Mouse (Mus musculus) MEL (cell line): ENCODE measurements around the gene Prkd2. TPM values are rescaled to one million over a fixed set of nuclear protein-coding genes. Genes with fewer than 3 reads are reported as not detected.
A peak's percentile ranks its signal among the peaks of the same experiment; 100 is the strongest.

Source experiments
- DNase-seq: peaks from one replicate; pipeline ENCODE4 v3.0.0; 2011; ENCODE audit warnings: low read depth, low spot score
- H3K27ac ChIP-seq: 2 replicates; pipeline ENCODE4 v1.5.1; 2012; ENCODE audit warnings: low read depth, mild to moderate bottlenecking, control low read depth, low read length, moderate library complexity; ENCODE audit not compliant: control insufficient read depth
- H3K27me3 ChIP-seq, 2 experiments: fragments of 150-350 bp in 1 of 2; sonication (generic) in 1 of 2; 2 replicates each; pipeline ENCODE4 v1.6.1; 2012; ENCODE audit warnings: low read length in 2 of 2, mild to moderate bottlenecking in 2 of 2, improper control_type of control experiment in 1 of 2, moderate library complexity in 1 of 2; ENCODE audit not compliant: insufficient read depth in 2 of 2, control insufficient read depth in 1 of 2
- H3K36me3 ChIP-seq, 2 experiments: 2 replicates each; pipeline ENCODE4 v1.6.1; 2012 to 2014; ENCODE audit warnings: low read length in 2 of 2, improper control_type of control experiment in 1 of 2, inconsistent platforms in 1 of 2, mild to moderate bottlenecking in 1 of 2; ENCODE audit not compliant: insufficient read depth in 2 of 2, control insufficient read depth in 1 of 2
- H3K4me1 ChIP-seq, 2 experiments: fragments of 150-350 bp in 1 of 2; sonication (generic) in 1 of 2; 2 replicates each; pipeline ENCODE4 v1.6.1; 2012; ENCODE audit warnings: low read length in 2 of 2, improper control_type of control experiment in 1 of 2, mild to moderate bottlenecking in 1 of 2; ENCODE audit not compliant: insufficient read depth in 2 of 2, control insufficient read depth in 1 of 2
- H3K4me3 ChIP-seq, 2 experiments: fragments of 150-350 bp in 1 of 2; sonication (generic) in 1 of 2; 2 replicates each; pipeline ENCODE4 v1.5.1; 2012; ENCODE audit warnings: low read depth in 2 of 2, low read length in 2 of 2, mild to moderate bottlenecking in 2 of 2, moderate library complexity in 2 of 2, control low read depth in 1 of 2, improper control_type of control experiment in 1 of 2; ENCODE audit not compliant: control insufficient read depth in 1 of 2, insufficient read depth in 1 of 2
- H3K79me2 ChIP-seq: 2 replicates; pipeline ENCODE4 v1.6.1; 2012; ENCODE audit warnings: mild to moderate bottlenecking, low read length, moderate library complexity; ENCODE audit not compliant: control insufficient read depth, poor library complexity, insufficient read depth
- H3K9ac ChIP-seq: 2 replicates; pipeline ENCODE4 v1.6.1; 2012; ENCODE audit warnings: low read depth, mild to moderate bottlenecking, control low read depth, low read length, moderate library complexity; ENCODE audit not compliant: control insufficient read depth, poor library complexity, severe bottlenecking
- H3K9me3 ChIP-seq: fragments of 150-350 bp; sonication (generic); replicated peaks from 2 replicates; pipeline ENCODE4 v1.6.1; 2012; ENCODE audit warnings: mild to moderate bottlenecking, low read length, improper control_type of control experiment, moderate library complexity; ENCODE audit not compliant: insufficient read depth
- CHD2 ChIP-seq: IDR thresholded peaks from 2 replicates; pipeline ENCODE4 v1.6.1; 2011; ENCODE audit warnings: low read length, improper control_type of control experiment
- CTCF ChIP-seq, 3 experiments: IDR thresholded peaks in 2 of 3; conservative IDR thresholded peaks in 1 of 3; 2 replicates each; pipeline ENCODE4 v1.5.1; 2011 to 2012; ENCODE audit warnings: low read length in 3 of 3, low read depth in 2 of 3, mild to moderate bottlenecking in 2 of 3, improper control_type of control experiment in 1 of 3, inconsistent platforms in 1 of 3, mixed read lengths in 1 of 3, moderate library complexity in 1 of 3; ENCODE audit not compliant: control insufficient read depth in 1 of 3, insufficient read depth in 1 of 3, poor library complexity in 1 of 3, severe bottlenecking in 1 of 3
- ELF1 ChIP-seq: IDR thresholded peaks from 2 replicates; pipeline ENCODE4 v1.6.1; 2014; ENCODE audit warnings: low read depth, mild to moderate bottlenecking, inconsistent platforms, low read length, improper control_type of control experiment, moderate library complexity
- GABPA ChIP-seq: IDR thresholded peaks from 2 replicates; pipeline ENCODE4 v1.6.1; 2012; ENCODE audit warnings: low read depth, mild to moderate bottlenecking, inconsistent platforms, low read length, improper control_type of control experiment, moderate library complexity
- HCFC1 ChIP-seq: IDR thresholded peaks from 2 replicates; pipeline ENCODE4 v1.6.1; 2012; ENCODE audit warnings: low read depth, mild to moderate bottlenecking, inconsistent platforms, low read length, improper control_type of control experiment, moderate library complexity
- KAT2A ChIP-seq: conservative IDR thresholded peaks from 2 replicates; pipeline ENCODE4 v1.6.1; 2012; ENCODE audit warnings: low read depth, low read length, improper control_type of control experiment, inconsistent platforms
- MAX ChIP-seq: IDR thresholded peaks from 2 replicates; pipeline ENCODE4 v1.6.1; 2011; ENCODE audit warnings: low read length, improper control_type of control experiment
- MAZ ChIP-seq: IDR thresholded peaks from 2 replicates; pipeline ENCODE4 v1.6.1; 2012; ENCODE audit warnings: low read depth, mild to moderate bottlenecking, inconsistent platforms, low read length, improper control_type of control experiment
- MXI1 ChIP-seq: IDR thresholded peaks from 2 replicates; pipeline ENCODE4 v1.6.1; 2011; ENCODE audit warnings: mild to moderate bottlenecking, low read depth, low read length, improper control_type of control experiment
- MYB ChIP-seq: IDR thresholded peaks from 2 replicates; pipeline ENCODE4 v1.6.1; 2011; ENCODE audit warnings: mild to moderate bottlenecking, low read depth, low read length, improper control_type of control experiment
- MYC ChIP-seq: IDR thresholded peaks from 2 replicates; pipeline ENCODE4 v1.6.1; 2011; ENCODE audit warnings: low read depth, mild to moderate bottlenecking, low read length, improper control_type of control experiment, moderate library complexity
- NELFE ChIP-seq: IDR thresholded peaks from 2 replicates; pipeline ENCODE4 v1.6.1; 2011; ENCODE audit warnings: low read depth, low read length, improper control_type of control experiment
- NRF1 ChIP-seq: IDR thresholded peaks from 2 replicates; pipeline ENCODE4 v1.6.1; 2014; ENCODE audit warnings: low read depth, mild to moderate bottlenecking, inconsistent platforms, low read length, improper control_type of control experiment, moderate library complexity; ENCODE audit not compliant: poor library complexity, insufficient read depth, severe bottlenecking
- RAD21 ChIP-seq: IDR thresholded peaks from 2 replicates; pipeline ENCODE4 v1.6.1; 2011; ENCODE audit warnings: mild to moderate bottlenecking, low read depth, low read length, improper control_type of control experiment
- SIN3A ChIP-seq: IDR thresholded peaks from 2 replicates; pipeline ENCODE4 v1.6.1; 2012; ENCODE audit warnings: low read length, improper control_type of control experiment, inconsistent platforms
- SMC3 ChIP-seq: IDR thresholded peaks from 2 replicates; pipeline ENCODE4 v1.6.1; 2011; ENCODE audit warnings: low read depth, low read length, improper control_type of control experiment
- TBP ChIP-seq: IDR thresholded peaks from 2 replicates; pipeline ENCODE4 v1.8.0; 2011; ENCODE audit warnings: low read depth, low read length, improper control_type of control experiment
- TCF12 ChIP-seq: IDR thresholded peaks from 2 replicates; pipeline ENCODE4 v1.6.1; 2014; ENCODE audit warnings: low read depth, mild to moderate bottlenecking, inconsistent platforms, low read length, improper control_type of control experiment, moderate library complexity
- USF1 ChIP-seq: IDR thresholded peaks from 2 replicates; pipeline ENCODE4 v1.6.1; 2014; ENCODE audit warnings: low read depth, mild to moderate bottlenecking, inconsistent platforms, low read length, improper control_type of control experiment, moderate library complexity
- USF2 ChIP-seq, 2 experiments: IDR thresholded peaks; 2 replicates each; pipeline ENCODE4 v1.6.1; 2011 to 2012; ENCODE audit warnings: improper control_type of control experiment in 2 of 2, low read length in 2 of 2, borderline replicate concordance in 1 of 2, inconsistent platforms in 1 of 2, low read depth in 1 of 2, mild to moderate bottlenecking in 1 of 2; ENCODE audit not compliant: insufficient read depth in 1 of 2
- ZC3H11A ChIP-seq: IDR thresholded peaks from 2 replicates; pipeline ENCODE4 v1.6.1; 2012; ENCODE audit warnings: low read depth, mild to moderate bottlenecking, inconsistent platforms, low read length, improper control_type of control experiment
- ZMIZ1 ChIP-seq: IDR thresholded peaks from 2 replicates; pipeline ENCODE4 v1.6.1; 2012; ENCODE audit warnings: low read depth, mild to moderate bottlenecking, inconsistent platforms, low read length, improper control_type of control experiment, moderate library complexity
- ZNF384 ChIP-seq: IDR thresholded peaks from 2 replicates; pipeline ENCODE4 v1.6.1; 2012; ENCODE audit warnings: low read depth, mild to moderate bottlenecking, inconsistent platforms, low read length, improper control_type of control experiment
- polyA plus RNA-seq, 2 experiments: library from polyadenylated mRNA; stranded (reverse) in 1 of 2; unstranded in 1 of 2; fragments of >175 nt in 1 of 2; fragments of >200 nt in 1 of 2; gene quantifications; 2 replicates each; pipeline versions ENCODE4 v1.2.1 to v1.2.4; 2012; ENCODE audit warnings: low replicate concordance in 2 of 2, low read depth in 1 of 2; ENCODE audit not compliant: insufficient read length in 2 of 2, insufficient read depth in 1 of 2, missing spikeins in 1 of 2
- total RNA-seq: library from RNA; depleted of rRNA; stranded (reverse); fragments of 300-350 nt; gene quantifications from 2 replicates; pipeline ENCODE4 v1.2.3, GENCODE M21; 2012

Prkd2 gene
- total and polyA plus RNA-seq, 3 experiments: 2.9 to 8.7 TPM; not detected in 1

- peak; percentile 30 for DNase-seq
- Histone ChIP-seq H3K4me3 (no peak overlapping the region), H3K27me3 (no peaks in the 10 kb centered on the region), H3K9me3 (no peaks in the 10 kb centered on the region), H3K9ac (no peak overlapping the region), H3K27ac (no peak overlapping the region), H3K4me1 (no peaks in the 10 kb centered on the region; a peak in 1 of 4 replicates), H3K79me2 (no peaks in the 10 kb centered on the region; the same call in 1 of the 2 replicates), H3K36me3 (peaks cover 0 to 4% of the 10 kb centered on the region in 2 experiments; a peak in 2 of 4 replicates)
- TF ChIP-seq KAT2A (no peak), ZC3H11A (no peak), MXI1 (no peak), CTCF (IDR thresholded peaks at IDR 0.05 in 2 of 3, conservative IDR thresholded peaks at IDR 0.05 in 1 of 3; ENCODE audit: control insufficient read depth in 1 of 3, insufficient read depth in 1 of 3, low read depth in 2 of 3, low read length in 3 of 3, poor library complexity in 1 of 3, severe bottlenecking in 1 of 3) (peak in 2 of 3 experiments; percentile 14 to 15; a peak in 3 of 6 replicates), MAZ (no peak), TCF12 (no peak), MYC (no peak), NELFE (no peak)
These were observed 30.7 kb downstream of the Prkd2 start for GRCm38 (mm10) chr7:16873392-16873791.

DNA sequence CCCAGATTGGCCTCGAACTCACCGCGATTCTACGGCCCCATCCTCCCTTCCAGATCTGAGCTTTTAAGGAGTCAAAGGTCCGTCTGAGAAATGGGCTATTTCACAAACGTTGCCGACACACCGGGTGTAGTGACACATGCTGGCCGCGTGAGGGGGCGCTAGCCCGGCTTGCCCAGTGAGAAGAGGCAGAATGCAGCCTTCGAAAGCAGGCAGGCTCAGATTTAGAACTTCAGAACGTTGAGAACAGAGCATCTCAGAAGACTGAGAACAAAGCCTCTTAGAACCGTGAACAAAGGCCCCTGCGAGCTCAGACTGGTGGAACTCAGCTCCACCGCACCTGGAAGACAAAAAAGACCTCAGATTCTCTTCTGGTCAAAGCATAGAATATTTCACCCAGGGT, 31.5 kb downstream of the Prkd2 start:
- Histone ChIP-seq H3K9me3 (no peaks in the 10 kb centered on the region), H3K79me2 (no peaks in the 10 kb centered on the region; the same call in 1 of the 2 replicates), H3K4me3 (peak overlapping the region; percentile 47 to 50), H3K36me3 (peaks cover 0 to 4% of the 10 kb centered on the region in 2 experiments; a peak in 2 of 4 replicates), H3K4me1 (no peaks in the 10 kb centered on the region; a peak in 1 of 4 replicates), H3K27me3 (no peaks in the 10 kb centered on the region), H3K27ac (peak overlapping the region; percentile 11), H3K9ac (peak overlapping the region; percentile 29)
- TF ChIP-seq SIN3A (peak; percentile 32), ZC3H11A (peak; percentile 63), SMC3 (peak; percentile 85), RAD21 (peak; percentile 75), ZNF384 (no peak), CTCF (IDR thresholded peaks at IDR 0.05 in 2 of 3, conservative IDR thresholded peaks at IDR 0.05 in 1 of 3; ENCODE audit: control insufficient read depth in 1 of 3, insufficient read depth in 1 of 3, low read depth in 2 of 3, low read length in 3 of 3, poor library complexity in 1 of 3, severe bottlenecking in 1 of 3) (peak; percentile 93 to 95 (median 94)), ZMIZ1 (no peak)
- peak; percentile 86 for DNase-seq

DNA sequence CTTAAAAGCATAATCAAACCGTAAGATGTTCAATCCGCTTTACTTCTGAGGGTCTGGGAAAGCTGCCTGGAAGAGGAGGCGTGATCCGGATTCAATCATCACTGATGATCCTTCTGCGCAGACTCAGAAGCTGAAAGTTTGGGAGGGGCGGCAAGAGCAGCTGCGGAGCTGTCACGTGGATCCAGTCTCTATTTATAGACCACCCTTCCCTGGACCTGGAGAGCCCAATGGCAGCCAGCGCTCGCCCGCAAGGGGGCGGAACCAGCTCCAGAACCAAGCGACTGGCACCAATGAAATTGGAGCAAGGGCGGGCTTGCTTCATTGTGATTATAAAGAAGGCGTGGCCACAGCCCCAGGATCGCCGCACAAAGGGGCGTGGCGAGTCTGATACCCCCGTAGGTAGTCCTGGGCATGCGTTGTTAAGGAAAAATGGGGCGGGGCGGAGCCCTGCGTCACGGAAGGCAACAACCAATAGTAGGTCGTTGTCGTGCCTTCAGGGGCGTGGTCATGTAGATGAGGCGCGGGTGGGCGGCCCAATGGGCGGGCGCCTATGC, 32.1 kb downstream of the Prkd2 start:
- peak; percentile 100 for DNase-seq
- Histone ChIP-seq H3K9ac (peak overlapping the region; percentile 15; the same call in 1 of the 2 replicates), H3K27me3 (no peaks in the 10 kb centered on the region), H3K9me3 (no peaks in the 10 kb centered on the region), H3K36me3 (peaks cover 0 to 4% of the 10 kb centered on the region in 2 experiments; a peak in 2 of 4 replicates), H3K27ac (peak overlapping the region; percentile 11), H3K4me3 (peak overlapping the region; percentile 47 to 50), H3K4me1 (no peaks in the 10 kb centered on the region; a peak in 1 of 4 replicates), H3K79me2 (no peaks in the 10 kb centered on the region; the same call in 1 of the 2 replicates)
- peak; percentile 54; the same call in 1 of the 2 replicates for TF ChIP-seq MAZ
- no peak for TF ChIP-seq ZMIZ1
- TF ChIP-seq HCFC1: 0 out of 2 replicates have a peak, but pooled peaks have one; percentile 48
- TF ChIP-seq MYC: peak; percentile 83
- no peak for TF ChIP-seq ZC3H11A
- peak; percentile 80 for TF ChIP-seq NRF1
- no peak for TF ChIP-seq GABPA
- TF ChIP-seq USF2 (IDR thresholded peaks at IDR 0.05; ENCODE audit: borderline replicate concordance in 1 of 2, insufficient read depth in 1 of 2, low read depth in 1 of 2, low read length in 2 of 2): peak in 1 of 2 experiments; percentile 64; a peak in 2 of 4 replicates
- no peak for TF ChIP-seq MYB
- TF ChIP-seq ELF1: 0 out of 2 replicates have a peak, but pooled peaks have one; percentile 34
- TF ChIP-seq CHD2: no peak
- no peak for TF ChIP-seq KAT2A
- peak; percentile 78 for TF ChIP-seq TBP
- peak; percentile 87 for TF ChIP-seq MAX
- TF ChIP-seq MXI1: peak; percentile 89
- TF ChIP-seq USF1: peak; percentile 93
